Mouse (Mus musculus) B cell, adult 62 days (primary cell): ENCODE measurements around the gene Echdc2. TPM values are rescaled to one million over a fixed set of nuclear protein-coding genes. Genes with fewer than 3 reads are reported as not detected.

Experiments used
- total RNA-seq: library from RNA; stranded (reverse); gene quantifications from 4 replicates; pipeline ENCODE4 v1.2.4, GENCODE M21; 2023

The Echdc2 gene
- not detected in 4 replicates for total RNA-seq

GRCm38 (mm10) chr4:108165152-108165895, at the start of gene Echdc2:
Echdc2 (plus strand) TSS chr4:108165437.

GRCm38 (mm10) chr4:108144880-108145279, 20.4 kb upstream of the Echdc2 start, which contains the start of gene Scp2:
Scp2 (minus strand) TSS chr4:108144998.

GRCm38 (mm10) chr4:108217332-108218179, 52.3 kb downstream of the Echdc2 start, which contains the start of gene Zyg11a:
Zyg11a (minus strand) TSS chr4:108218048.

Other genes starting within 250 kb of the Echdc2 start
- 8.4 to 12.3 TPM (median 9.5 TPM) in 4 replicates for gene Cpt2, start 241.8 kb upstream of the Echdc2 start, total RNA-seq
- not detected in 4 replicates for gene Slc1a7, start 197.1 kb upstream of the Echdc2 start, total RNA-seq
- 0.30 to 1.2 TPM (median 0.31 TPM) in 3 of 4 replicates, not detected in the other for gene Podn, start 69.0 kb upstream of the Echdc2 start, total RNA-seq
- 82.7 to 104 TPM (median 90.8 TPM) in 4 replicates for gene Scp2, start 20.4 kb upstream of the Echdc2 start, total RNA-seq
- not detected in 4 replicates for gene Zyg11a, start 52.6 kb downstream of the Echdc2 start, total RNA-seq
- 37.2 to 40.1 TPM (median 38.3 TPM) in 4 replicates for gene Zyg11b, start 135.7 kb downstream of the Echdc2 start, total RNA-seq
- 21.8 to 24.9 TPM (median 23.7 TPM) in 4 replicates for gene Coa7, start 162.7 kb downstream of the Echdc2 start, total RNA-seq
- gene Shisal2a, start 217.9 kb downstream of the Echdc2 start, total RNA-seq = not detected in 4 replicates
- 0.75 to 3.1 TPM (median 1.6 TPM) in 4 replicates for gene Gpx7, start 241.5 kb downstream of the Echdc2 start, total RNA-seq